Mouse (Mus musculus): Measurements from ENCODE around the gene Xpot.

The Xpot gene

GRCm38 (mm10) chr10:121626186-121626882, at the start of gene Xpot:
Gene Xpot (minus strand): TSS chr10:121626332.
- in situ Hi-C loops (cut with MboI), result no loop called here

GRCm38 (mm10) chr10:121669103-121669502, 43.0 kb upstream of the Xpot start:
- in situ Hi-C loops (cut with MboI), result no loop called here

DNA sequence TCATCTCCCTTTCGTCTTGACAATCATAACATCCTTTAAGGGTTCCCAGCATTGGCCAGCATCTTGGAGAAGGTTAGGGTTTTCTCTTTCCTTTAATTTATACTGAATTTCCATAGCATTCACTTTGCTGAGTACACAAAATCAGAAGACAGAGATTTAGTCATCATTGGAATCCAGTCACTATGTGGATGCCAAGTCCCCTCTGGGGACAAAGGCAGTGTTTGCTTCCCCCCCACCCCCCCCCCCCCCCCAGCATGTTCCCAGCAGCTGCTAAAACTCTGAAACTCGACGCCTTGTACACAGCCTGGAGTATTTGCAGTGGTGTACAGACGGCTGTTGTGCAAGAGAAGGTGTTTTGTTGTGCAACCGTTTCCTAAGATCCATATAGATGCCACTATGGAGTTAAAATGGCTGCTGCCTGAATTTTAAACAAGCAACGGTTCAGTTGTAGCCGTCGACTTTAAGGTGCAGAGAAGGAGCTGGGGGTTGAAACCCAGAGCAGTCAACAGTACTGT, 39.6 kb upstream of the Xpot start:
- in situ Hi-C loops (cut with MboI), result no loop called here

- in situ Hi-C loops (cut with MboI), result no loop called here
Observed at GRCm38 (mm10) chr10:121663599-121663998, 37.5 kb upstream of the Xpot start.

DNA sequence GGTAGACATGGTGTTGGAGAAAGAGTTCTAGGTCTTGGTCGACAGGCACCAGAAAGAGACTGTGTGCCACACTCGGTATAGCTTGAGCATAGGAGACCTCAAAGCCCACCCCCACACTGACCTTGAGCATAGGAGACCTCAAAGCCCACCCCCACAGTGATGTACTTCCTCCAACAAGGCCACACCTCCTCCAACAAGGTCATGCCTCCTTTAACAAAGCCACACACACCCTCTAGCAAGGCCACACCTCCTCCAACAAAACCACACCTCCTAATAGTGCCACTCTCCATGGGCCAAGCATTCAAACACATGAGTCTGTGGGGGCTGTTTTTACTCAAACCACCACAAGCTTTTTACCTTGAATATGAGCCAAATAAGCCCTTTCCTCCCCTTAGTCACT, 36.6 kb upstream of the Xpot start:
- in situ Hi-C loops (cut with MboI), result no loop called here

- in situ Hi-C loops (cut with MboI), result no loop called here
Observed at GRCm38 (mm10) chr10:121655907-121656306, 29.8 kb upstream of the Xpot start.

- in situ Hi-C loops (cut with MboI), result no loop called here
Observed at GRCm38 (mm10) chr10:121653079-121653478, 26.9 kb upstream of the Xpot start.

GRCm38 (mm10) chr10:121646294-121646693, 20.2 kb upstream of the Xpot start:
- in situ Hi-C loops (cut with MboI), result no loop called here

GRCm38 (mm10) chr10:121642054-121642947, 16.2 kb upstream of the Xpot start:
- in situ Hi-C loops (cut with MboI), result no loop called here

DNA sequence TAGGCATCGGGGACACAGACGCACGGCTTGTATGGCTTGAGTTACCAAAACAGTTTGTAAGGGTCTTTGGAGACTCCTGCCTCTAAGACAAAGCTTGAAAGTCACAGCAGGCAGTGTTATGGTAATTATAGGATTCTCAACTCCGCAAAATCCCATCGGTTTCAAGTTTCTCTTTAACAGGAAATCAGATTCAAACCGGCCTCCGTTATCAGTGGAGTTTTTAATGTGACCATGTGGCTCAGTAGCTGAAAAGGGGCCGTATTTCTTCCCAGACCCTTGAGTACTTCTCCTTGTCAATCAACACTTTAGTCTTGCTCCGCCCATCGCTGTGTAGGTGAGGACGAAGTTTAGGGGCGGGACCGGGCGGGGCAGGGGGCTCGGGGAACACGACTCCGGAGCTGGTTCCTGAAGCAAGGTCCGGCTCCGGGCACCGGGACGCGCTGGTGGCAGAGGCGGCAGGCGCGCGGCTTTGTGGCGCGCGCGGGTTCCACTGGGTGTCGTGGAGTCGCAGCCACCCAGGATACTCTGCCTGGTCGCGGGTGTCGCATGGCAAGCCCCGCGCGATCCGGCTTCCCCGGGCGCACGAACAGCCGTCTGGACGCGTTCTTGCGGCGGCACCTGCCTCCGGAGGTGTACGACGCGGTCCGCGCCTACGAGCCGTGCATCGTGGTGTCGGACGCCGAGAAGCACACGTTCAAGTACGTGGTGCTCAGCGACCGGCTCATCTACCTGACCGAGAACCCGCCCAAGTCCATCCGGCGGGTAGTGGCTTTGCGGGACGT, 15.3 kb upstream of the Xpot start, which contains the start of gene D930020B18Rik:
Gene D930020B18Rik, plus strand, starts transcription at position 317 of the 782 bp plus-strand sequence.
- in situ Hi-C loops (cut with MboI), result no loop called here

DNA sequence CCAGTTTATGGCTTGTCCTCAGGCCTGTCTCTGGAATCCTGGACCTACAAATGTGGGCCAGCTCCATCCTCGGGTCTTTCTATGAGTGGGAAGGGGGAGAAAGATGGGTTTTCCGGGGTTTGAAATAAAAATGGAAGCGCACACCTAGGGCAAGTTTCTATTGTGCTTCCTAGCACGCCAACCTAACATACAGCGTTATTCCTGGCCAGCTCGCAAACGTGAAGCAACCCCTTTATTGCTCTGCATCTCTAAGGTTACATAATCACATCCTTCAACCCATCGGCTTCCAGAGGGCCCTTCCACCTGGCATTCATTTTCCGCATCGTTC, 14.8 kb upstream of the Xpot start:
- in situ Hi-C loops (cut with MboI), result no loop called here

DNA sequence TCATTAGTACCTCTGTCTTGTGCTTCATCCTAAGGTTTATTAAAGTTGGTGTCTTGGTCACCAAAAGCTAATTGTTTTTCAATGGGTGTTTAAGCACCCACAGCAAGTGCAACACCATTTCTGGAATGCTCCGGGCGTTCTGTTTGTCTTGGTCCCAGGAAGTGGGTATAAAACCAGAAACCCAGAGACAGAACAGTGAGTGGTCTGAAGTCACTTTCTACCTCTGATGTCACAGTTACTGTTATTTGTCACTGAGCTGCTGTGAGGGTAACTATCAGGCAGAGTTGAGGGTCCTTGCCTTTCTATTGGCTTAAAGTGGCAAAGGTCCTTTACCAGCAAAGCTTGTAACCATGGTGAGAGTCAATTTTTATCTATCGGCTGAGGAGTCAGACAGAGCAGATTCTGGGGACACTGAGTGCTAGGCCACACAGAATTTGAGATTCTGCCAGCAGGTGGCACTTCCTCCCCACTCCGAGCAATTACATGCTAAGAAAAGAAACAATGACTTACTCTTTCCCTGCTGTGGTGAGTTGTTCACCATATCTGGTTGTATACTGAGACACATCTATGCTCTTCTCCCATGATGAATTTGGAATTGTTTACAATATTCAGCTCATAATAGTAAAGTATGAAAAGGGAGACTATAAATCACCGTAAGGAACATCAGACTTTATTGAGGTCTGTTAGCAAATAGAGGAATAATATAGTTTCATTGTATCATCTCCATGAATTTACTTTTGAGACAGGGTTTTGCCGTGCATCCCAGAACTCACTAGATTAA, 14.2 kb upstream of the Xpot start:
- in situ Hi-C loops (cut with MboI), result no loop called here

DNA sequence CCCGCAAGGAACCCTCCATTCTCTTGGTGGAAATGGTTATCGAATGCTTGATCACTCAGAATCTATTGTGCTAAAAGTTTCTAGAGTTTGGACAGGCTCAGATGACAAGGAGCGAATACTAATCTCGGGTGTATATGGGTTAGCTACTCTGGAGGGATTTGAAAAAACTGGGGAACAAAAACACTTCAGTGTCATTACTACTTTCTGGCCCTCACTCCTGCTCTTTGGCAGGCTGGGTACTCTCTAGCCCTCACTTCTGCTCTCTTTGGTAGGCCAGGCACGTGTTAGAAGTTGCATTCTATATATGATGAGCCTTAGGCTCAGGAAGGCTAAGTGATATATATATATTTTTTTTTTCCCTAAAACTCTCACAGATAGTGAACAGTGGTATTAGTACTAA, 13.4 kb upstream of the Xpot start:
- in situ Hi-C loops (cut with MboI), result no loop called here

- in situ Hi-C loops (cut with MboI), result no loop called here
Observed at GRCm38 (mm10) chr10:121636276-121636675, 10.1 kb upstream of the Xpot start.

DNA sequence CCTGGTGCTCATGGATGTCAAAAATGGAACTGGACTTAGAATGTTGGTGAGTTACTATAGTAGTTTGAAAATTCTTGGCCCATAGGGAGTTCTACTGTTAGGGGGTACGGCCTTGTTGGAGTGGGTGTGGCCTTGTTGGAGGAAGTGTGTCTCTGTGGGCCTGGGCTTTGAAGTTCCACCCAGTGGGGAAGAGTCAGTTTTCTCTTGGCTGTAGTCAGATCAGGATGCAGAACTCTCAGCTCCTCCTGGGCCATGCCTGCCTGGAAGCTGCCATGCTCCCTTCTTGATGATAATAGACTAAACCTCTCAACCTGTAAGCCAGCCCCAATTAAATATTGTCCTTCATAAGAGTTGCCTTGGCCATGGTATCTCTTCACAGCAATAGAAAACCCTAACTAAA, 8.0 kb upstream of the Xpot start:
- in situ Hi-C loops (cut with MboI), result no loop called here

- in situ Hi-C loops (cut with MboI), result no loop called here
Observed at GRCm38 (mm10) chr10:121628561-121629040, 2.5 kb upstream of the Xpot start.

DNA sequence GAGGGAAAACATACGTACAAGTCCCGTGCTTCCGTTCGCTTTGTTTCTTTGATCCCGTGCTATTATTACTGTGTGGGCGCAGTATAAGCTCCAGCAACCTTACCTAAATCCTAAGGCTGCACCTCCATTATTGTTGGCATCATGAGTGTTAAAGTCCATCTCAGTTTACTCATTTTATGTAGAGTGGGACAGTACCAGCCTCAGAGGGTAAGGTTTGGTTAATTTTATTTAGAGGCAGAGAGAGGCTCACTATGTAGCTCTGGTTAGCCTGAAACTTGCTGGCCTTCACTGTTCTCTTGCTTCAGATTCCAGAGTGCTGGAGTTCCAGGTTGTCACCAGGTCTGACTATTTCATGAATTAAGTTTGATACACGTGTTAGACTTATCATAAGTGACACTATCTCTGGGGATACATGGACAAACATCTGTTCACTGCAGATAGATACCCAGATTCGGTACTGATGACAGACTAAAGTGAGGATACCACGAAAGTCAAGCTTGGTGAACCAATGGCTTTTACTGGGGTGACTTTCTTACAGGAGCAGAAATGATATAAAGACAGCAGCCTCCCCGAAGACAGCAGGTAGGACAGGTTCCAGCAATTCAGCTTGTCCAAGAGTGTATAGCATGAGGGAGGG, 1.2 kb upstream of the Xpot start:
- in situ Hi-C loops (cut with MboI), result no loop called here

DNA sequence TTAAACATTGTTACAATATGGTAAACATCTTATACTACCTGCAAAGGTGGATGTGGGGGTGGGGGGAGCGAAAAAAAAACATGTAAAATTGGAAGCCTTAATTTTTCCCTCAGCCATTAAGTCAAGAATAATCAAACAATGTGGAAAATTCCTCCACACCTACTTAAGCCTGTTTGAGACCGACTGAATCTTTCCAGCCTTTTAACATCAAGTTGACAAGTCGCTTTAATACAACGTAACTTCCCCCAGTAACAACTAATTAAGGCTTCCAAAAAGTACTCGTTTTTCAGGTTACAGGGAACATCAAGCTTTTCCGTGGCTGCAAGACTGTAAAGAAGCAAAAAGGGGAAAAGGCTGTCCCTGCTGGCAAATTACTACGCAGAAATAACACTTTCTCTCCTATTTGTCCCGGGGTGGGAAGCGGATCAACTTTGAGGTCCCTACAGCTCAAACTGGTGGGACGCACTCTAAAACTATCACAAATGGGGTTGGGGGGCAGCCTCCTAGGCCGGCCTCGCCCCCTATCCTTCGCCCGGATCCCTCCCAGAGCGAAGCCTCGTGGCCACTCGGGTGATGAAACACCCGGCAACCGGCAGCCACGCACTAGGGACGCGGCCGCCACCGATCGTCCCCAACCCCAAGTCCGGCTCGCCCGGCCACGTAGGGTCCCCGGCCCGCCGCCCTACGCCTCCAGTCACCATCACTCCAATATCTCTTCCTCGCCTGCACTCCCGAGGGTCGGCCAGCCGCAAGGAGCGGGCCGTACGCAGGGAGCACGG, 536 bp downstream of the Xpot start:
- in situ Hi-C loops (cut with MboI), result no loop called here

- in situ Hi-C loops (cut with MboI), result no loop called here
Observed at GRCm38 (mm10) chr10:121625006-121625405, 1.1 kb downstream of the Xpot start.

DNA sequence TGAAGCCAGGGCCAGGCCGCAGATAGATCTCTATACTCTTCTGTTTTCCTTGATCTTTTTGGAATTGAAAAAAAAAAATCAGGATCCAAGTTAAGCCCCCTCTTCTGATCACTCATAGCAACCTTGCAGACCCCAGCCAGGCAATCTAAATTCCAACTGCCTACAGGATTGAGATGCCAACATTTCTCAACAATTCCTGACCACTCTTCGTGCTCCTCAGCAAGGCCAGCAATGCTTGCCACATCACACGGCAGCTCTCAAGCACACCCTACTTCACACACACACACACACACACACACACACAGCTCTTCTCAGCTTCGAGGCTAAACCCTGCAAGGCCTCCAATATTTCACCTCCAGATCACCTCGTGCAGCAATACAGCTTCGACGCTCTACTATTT, 2.5 kb downstream of the Xpot start:
- in situ Hi-C loops (cut with MboI), result no loop called here
